Mouse (Mus musculus) neural tube, embryonic 14.5 days (tissue): Measurements from ENCODE around the gene Msn. TPM values are rescaled to one million over a fixed set of nuclear protein-coding genes. Genes with fewer than 3 reads are reported as not detected.

Source experiments
- ATAC-seq: fragments of 200-750 bp; cut with Nextera tagmentation; 2 replicates; pipeline ENCODE4 v1.8.0; 2017; ENCODE audit warnings: low read depth, mild to moderate bottlenecking, moderate TSS enrichment, moderate library complexity
- H3K27ac ChIP-seq: fragments of 300-500 bp; sonication (generic); 2 replicates; pipeline ENCODE4 v1.5.1; 2014; ENCODE audit warnings: low read depth, mild to moderate bottlenecking, control low read depth, low read length, moderate library complexity, mixed read lengths
- H3K27me3 ChIP-seq: fragments of 300-500 bp; sonication (generic); 2 replicates; pipeline ENCODE4 v1.6.1; 2014; ENCODE audit warnings: low read length; ENCODE audit not compliant: control insufficient read depth, insufficient read depth
- H3K36me3 ChIP-seq: fragments of 300-500 bp; sonication (generic); 2 replicates; pipeline ENCODE4 v1.6.1; 2014; ENCODE audit warnings: low read length, mixed read lengths; ENCODE audit not compliant: control insufficient read depth, insufficient read depth
- H3K4me1 ChIP-seq: fragments of 300-500 bp; sonication (generic); 2 replicates; pipeline ENCODE4 v1.6.1; 2014; ENCODE audit warnings: low read length; ENCODE audit not compliant: control insufficient read depth, insufficient read depth
- H3K4me2 ChIP-seq: fragments of 300-500 bp; sonication (generic); 2 replicates; pipeline ENCODE4 v1.6.1; 2014; ENCODE audit warnings: mild to moderate bottlenecking, low read depth, low read length, control low read depth
- H3K4me3 ChIP-seq: fragments of 300-500 bp; sonication (generic); 2 replicates; pipeline ENCODE4 v1.5.1; 2014; ENCODE audit warnings: low read depth, low read length, control low read depth, mixed read lengths
- H3K9ac ChIP-seq: fragments of 300-500 bp; sonication (generic); replicated peaks from 2 replicates; pipeline ENCODE4 v1.6.1; 2014; ENCODE audit warnings: low read depth, mild to moderate bottlenecking, control low read depth, low read length, mixed read lengths
- H3K9me3 ChIP-seq: fragments of 300-500 bp; sonication (generic); 2 replicates; pipeline ENCODE4 v1.6.1; 2016; ENCODE audit warnings: low read length; ENCODE audit not compliant: control insufficient read depth
- WGBS: fragments of 180-500 bp; shearing (Covaris S2); extraction: QIAGEN DNeasy Blood & Tissue Kit; methylation state at CpG from one replicate; pipeline ENCODE4 v1.1.7; 2014; 5-methylcytosine and 5-hydroxymethylcytosine counted together
- polyA plus RNA-seq: library from polyadenylated mRNA; unstranded; fragments of >200 nt; fragmentation: Nextera tagmentation; extraction: Ambion mirVana; gene quantifications from 2 replicates; pipeline ENCODE4 v1.2.1, GENCODE M21; 2014

The Msn gene
- polyA plus RNA-seq, 1 experiment from 2014 or later: 30.1 TPM

DNA sequence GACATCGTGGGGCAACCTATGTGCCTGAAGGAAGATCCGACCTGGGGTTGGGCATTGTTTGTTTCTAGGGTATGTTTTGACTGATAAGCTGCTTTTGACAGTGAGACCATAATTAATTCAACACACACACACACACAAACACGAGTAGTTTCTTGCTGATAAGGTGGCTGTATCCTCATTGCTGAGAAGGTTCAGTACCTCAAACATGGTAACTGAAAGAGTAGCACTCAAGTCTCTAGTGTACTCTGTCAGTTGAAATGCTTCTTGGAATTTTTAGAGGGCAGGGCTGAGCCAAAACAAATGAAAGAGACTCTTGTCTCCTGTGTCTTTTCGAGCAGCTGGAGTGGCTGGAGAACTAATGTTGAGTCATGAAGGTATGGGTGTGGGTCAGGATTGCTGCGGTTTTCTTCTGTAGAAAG is 38.4 kb downstream of the Msn start:
- Histone ChIP-seq H3K4me1 (no peaks in the 10 kb centered on the region), H3K27ac (no peak overlapping the region), H3K4me3 (no peak overlapping the region), H3K9me3 (no peaks in the 10 kb centered on the region), H3K4me2 (no peak overlapping the region), H3K36me3 (no peaks in the 10 kb centered on the region), H3K9ac (no peak overlapping the region), H3K27me3 (no peaks in the 10 kb centered on the region)
- no peak for ATAC-seq
- WGBS: 84% methylated on average over 5 of the region's 5 CpGs

DNA sequence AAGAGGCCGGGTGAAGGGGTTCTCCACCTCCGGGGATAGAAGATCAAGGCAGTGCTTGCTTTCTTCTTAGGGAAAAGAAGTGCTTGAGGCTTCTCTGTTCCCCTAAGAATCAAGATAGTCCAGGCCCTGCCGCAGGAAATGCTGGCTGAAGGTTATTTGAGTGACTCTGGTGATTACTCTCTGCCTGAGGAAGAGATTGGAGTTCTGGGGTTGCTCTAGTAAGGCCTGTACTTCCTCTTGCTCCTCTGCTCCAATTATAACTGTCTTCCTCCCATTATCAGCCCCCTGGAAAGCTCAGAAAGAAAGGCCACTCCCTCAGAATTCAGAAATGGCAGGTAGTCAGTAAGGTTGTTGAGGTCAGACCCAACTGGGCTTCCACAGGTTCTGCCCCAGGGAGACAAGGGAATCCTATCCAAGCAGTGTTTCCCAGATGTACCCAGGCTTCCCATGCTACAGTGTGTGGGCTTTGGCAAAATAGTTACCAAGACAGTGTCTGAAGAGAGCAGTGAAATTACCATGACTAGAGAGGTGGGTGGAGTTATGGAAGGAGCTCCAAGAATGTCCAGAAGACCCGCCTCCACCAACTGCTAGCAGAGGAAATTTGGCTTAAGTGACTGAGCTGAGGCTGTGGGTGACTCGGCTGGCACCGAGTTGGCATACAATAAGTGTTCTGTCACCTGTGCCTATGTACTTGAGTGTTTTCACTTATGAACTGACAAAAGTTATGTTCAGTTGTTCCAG is 39.2 kb downstream of the Msn start:
- no peak for ATAC-seq
- no peak overlapping the region for H3K4me3 ChIP-seq
- H3K27me3 ChIP-seq: no peaks in the 10 kb centered on the region
- H3K9me3 ChIP-seq: no peaks in the 10 kb centered on the region
- H3K9ac ChIP-seq: no peak overlapping the region
- H3K4me1 ChIP-seq: no peaks in the 10 kb centered on the region
- no peaks in the 10 kb centered on the region for H3K36me3 ChIP-seq
- no peak overlapping the region for H3K27ac ChIP-seq
- H3K4me2 ChIP-seq: no peak overlapping the region
- WGBS: 83% methylated on average over 6 of the region's 6 CpGs

DNA sequence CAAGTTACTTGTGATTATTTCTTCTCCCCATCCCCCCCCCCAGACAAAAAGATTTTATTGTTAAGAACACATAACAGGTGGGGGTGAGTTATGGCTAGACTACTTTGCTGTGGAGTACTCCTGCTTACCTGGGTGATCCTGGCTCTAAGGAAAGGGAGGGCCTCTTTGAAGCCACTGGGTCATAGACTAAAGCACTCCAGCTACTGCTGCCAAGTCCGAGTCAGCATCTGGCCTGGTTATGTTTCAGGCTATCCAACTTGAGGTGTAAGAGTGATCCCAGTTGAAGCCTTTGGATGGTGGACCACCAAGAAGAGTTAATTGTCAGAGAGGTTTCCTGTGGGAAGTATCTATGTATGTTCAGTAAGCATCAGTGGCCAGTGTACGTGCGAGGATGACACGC is 39.7 kb downstream of the Msn start:
- H3K27ac ChIP-seq: no peak overlapping the region
- no peak overlapping the region for H3K4me2 ChIP-seq
- no peak overlapping the region for H3K9ac ChIP-seq
- no peaks in the 10 kb centered on the region for H3K27me3 ChIP-seq
- ATAC-seq: no peak
- no peaks in the 10 kb centered on the region for H3K9me3 ChIP-seq
- H3K4me3 ChIP-seq: no peak overlapping the region
- no peaks in the 10 kb centered on the region for H3K4me1 ChIP-seq
- H3K36me3 ChIP-seq: no peaks in the 10 kb centered on the region
- WGBS: 92% methylated on average over 4 of the region's 4 CpGs

DNA sequence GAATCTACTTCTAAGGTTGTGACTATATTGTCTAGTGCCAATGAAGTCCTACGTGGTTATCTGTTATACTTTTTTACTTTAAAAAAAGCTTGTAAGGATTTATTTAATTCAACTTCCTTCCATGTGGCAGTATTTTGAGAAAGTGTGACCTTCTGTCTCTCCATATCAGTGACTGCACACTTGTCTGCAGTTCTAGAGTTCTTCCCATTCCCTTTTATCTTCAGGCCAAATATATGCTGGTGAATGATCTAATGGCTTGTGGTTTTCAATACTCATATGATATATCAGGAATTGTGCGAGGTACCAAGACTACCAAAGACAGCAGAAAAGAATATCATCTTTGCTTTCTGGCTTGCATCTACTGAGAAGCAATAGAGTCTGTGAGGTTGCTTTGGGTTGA is 43.4 kb downstream of the Msn start:
- Histone ChIP-seq H3K27ac (no peak overlapping the region), H3K4me2 (no peak overlapping the region), H3K9ac (no peak overlapping the region), H3K27me3 (no peaks in the 10 kb centered on the region), H3K4me1 (no peaks in the 10 kb centered on the region), H3K36me3 (no peaks in the 10 kb centered on the region), H3K9me3 (no peaks in the 10 kb centered on the region), H3K4me3 (no peak overlapping the region)
- ATAC-seq: no peak
- 80% methylated on average over 2 of the region's 2 CpGs for WGBS

DNA sequence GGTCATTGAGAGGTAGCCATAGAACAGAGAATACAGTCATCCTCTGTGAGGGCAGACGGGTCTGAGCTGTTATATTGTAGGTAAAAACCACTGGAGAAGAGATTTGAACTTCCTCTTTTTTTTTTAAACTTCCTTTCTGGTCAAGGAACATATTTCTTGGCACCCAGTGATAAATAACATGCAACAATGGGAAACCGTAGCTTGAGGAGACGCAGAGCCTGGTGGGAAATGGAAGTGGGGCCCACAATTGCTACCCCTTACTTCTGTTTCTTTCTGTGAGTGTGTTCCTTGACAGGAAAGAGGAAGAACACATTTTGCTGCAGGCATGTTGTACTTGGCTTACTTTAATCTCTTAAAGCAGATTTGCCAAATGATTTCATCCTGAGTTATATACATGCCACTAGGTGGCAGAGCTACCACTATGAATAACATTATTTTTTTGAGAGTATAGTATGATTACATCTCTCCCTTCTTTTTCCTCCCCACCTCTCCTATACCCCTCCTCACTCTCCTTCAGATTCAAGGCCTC is 49.2 kb downstream of the Msn start:
- WGBS: 90% methylated on average over 3 of the region's 3 CpGs
- no peak overlapping the region for H3K4me3 ChIP-seq
- no peaks in the 10 kb centered on the region for H3K36me3 ChIP-seq
- no peaks in the 10 kb centered on the region for H3K27me3 ChIP-seq
- no peaks in the 10 kb centered on the region for H3K9me3 ChIP-seq
- no peaks in the 10 kb centered on the region for H3K4me1 ChIP-seq
- H3K27ac ChIP-seq: no peak overlapping the region
- ATAC-seq: no peak
- H3K9ac ChIP-seq: no peak overlapping the region
- no peak overlapping the region for H3K4me2 ChIP-seq

DNA sequence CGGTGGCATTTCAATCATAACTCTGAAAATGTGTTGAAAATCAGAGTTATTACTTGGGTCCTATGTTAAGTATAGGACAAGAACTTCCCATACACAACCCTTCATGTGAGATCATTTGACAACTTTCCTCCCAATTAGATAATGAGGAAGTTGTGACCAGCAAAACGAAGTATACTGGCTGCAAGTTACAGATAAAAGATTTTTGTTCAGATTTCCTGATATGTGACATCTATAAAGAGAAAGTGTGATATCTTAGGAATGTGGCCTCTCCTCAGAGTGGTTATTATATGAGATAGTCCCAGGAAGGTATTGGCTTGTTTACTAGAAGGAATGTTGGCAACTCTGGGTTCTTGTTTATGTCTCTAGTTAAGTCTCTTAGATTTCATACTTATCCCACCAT is 52.4 kb downstream of the Msn start:
- Histone ChIP-seq H3K4me2 (no peak overlapping the region), H3K9ac (no peak overlapping the region), H3K4me3 (no peak overlapping the region), H3K9me3 (no peaks in the 10 kb centered on the region), H3K27ac (no peak overlapping the region), H3K27me3 (no peaks in the 10 kb centered on the region), H3K4me1 (no peaks in the 10 kb centered on the region), H3K36me3 (no peaks in the 10 kb centered on the region)
- 88% methylated on average over 2 of the region's 2 CpGs for WGBS
- ATAC-seq: no peak

DNA sequence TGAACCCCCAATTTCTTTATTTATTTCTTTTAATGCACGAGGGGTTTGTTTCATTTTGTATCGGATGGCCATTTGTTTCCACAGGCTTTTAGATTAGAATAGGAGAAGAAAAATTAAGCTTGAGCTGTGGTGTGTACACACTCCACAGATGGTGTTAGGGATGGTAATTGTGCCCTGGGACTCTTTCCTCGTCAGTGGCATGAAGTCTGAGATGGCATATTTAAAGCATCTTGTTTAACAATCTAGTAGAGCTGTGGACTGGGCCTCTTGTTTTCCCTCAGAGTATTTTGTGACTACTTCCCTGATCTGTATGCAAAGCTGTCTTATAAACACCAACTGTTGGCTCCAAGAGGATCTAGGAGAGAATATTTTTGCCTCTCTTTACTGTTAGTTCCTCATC is 57.5 kb downstream of the Msn start:
- Histone ChIP-seq H3K36me3 (no peaks in the 10 kb centered on the region), H3K9ac (no peak overlapping the region), H3K27me3 (no peaks in the 10 kb centered on the region), H3K4me3 (no peak overlapping the region), H3K9me3 (no peaks in the 10 kb centered on the region), H3K27ac (no peak overlapping the region), H3K4me1 (no peaks in the 10 kb centered on the region), H3K4me2 (no peak overlapping the region)
- no peak for ATAC-seq
- WGBS: 81% methylated on average over 3 of the region's 3 CpGs

DNA sequence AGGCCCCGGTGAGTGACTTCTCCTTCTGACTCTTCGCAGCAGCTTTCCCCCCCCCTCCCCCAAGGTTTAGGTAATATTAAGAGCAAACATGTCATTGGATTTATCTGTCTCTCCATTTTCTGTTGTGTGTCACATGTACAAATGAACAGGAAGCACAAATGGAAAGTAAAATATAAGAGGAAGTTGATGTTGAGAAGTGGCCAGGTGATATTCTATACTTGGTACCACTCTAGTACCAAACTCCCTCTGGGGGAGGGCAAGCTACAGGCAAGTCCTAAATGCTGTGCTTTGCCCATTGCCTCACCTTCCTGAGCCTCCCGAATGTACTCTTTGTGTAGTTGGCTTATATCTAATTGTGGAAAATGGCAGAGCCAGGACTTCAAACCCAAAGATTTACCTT is 62.1 kb downstream of the Msn start:
- no peak overlapping the region for H3K4me2 ChIP-seq
- H3K9me3 ChIP-seq: no peaks in the 10 kb centered on the region
- 95% methylated on average over 3 of the region's 3 CpGs for WGBS
- H3K9ac ChIP-seq: no peak overlapping the region
- H3K27me3 ChIP-seq: no peaks in the 10 kb centered on the region
- H3K27ac ChIP-seq: no peak overlapping the region
- no peak for ATAC-seq
- no peak overlapping the region for H3K4me3 ChIP-seq
- no peaks in the 10 kb centered on the region for H3K4me1 ChIP-seq
- H3K36me3 ChIP-seq: no peaks in the 10 kb centered on the region

DNA sequence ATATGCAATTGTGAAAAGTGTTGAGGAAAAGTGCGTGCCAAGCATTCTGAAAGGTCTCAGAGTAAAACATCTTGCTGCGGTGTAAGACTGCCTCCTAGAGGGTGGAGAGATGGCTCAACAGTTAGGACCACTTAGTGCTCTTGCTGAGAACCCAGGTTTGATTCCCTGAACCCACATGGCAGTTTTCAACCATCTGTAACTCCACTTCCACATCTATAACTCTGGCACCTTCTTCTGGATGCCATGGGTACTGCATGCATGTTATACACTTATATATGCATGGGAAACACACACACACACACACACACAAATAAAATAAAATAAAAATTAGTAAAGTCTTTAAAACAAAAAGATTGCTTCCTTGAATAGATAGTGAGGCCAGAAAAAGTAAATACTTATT is 66.7 kb downstream of the Msn start:
- Histone ChIP-seq H3K4me2 (no peak overlapping the region), H3K27me3 (no peaks in the 10 kb centered on the region), H3K4me3 (no peak overlapping the region), H3K9me3 (no peaks in the 10 kb centered on the region), H3K36me3 (no peaks in the 10 kb centered on the region), H3K9ac (no peak overlapping the region), H3K27ac (no peak overlapping the region), H3K4me1 (no peaks in the 10 kb centered on the region)
- 90% methylated on average over 2 of the region's 2 CpGs for WGBS
- ATAC-seq: no peak
